Mouse (Mus musculus) cerebellum, adult 2 months (tissue): ENCODE measurements around the gene Fgfr2. TPM values are rescaled to one million over a fixed set of nuclear protein-coding genes. Genes with fewer than 3 reads are reported as not detected.

Experiments used
- DNase-seq, 2 experiments: peaks; one replicate each; pipeline ENCODE4 v3.0.0; 2021
- H3K27ac ChIP-seq: fragments of 200-500 bp; 2 replicates; pipeline ENCODE4 v1.5.1; 2012; ENCODE audit warnings: low read length, control low read depth, inconsistent platforms; ENCODE audit not compliant: insufficient read depth
- H3K27me3 ChIP-seq: fragments of 200-500 bp; 2 replicates; pipeline ENCODE4 v1.6.1; 2012; ENCODE audit warnings: inconsistent platforms, mild to moderate bottlenecking, low read length, moderate library complexity; ENCODE audit not compliant: control insufficient read depth, insufficient read depth
- H3K4me1 ChIP-seq: fragments of 200-500 bp; 2 replicates; pipeline ENCODE4 v1.6.1; 2011; ENCODE audit warnings: low read length; ENCODE audit not compliant: control insufficient read depth, insufficient read depth
- H3K4me3 ChIP-seq: fragments of 200-500 bp; replicated peaks from 2 replicates; pipeline ENCODE3; 2011; ENCODE audit warnings: mild to moderate bottlenecking, low read depth, low read length, control low read depth; ENCODE audit not compliant: insufficient read depth
- CTCF ChIP-seq: fragments of 200-500 bp; IDR thresholded peaks from 2 replicates; pipeline ENCODE4 v1.5.1; 2011; ENCODE audit warnings: low read depth, mild to moderate bottlenecking, control low read depth, low read length, moderate library complexity, borderline replicate concordance; ENCODE audit not compliant: insufficient read depth
- POLR2A ChIP-seq: fragments of 200-500 bp; IDR thresholded peaks from 2 replicates; pipeline ENCODE4 v1.6.1; 2011; ENCODE audit warnings: low read length, control low read depth, borderline replicate concordance; ENCODE audit not compliant: insufficient read depth
- WGBS: fragments of 180-500 bp; shearing (Covaris S2); methylation state at CpG from one replicate; pipeline ENCODE4 v1.1.7; 2018; 5-methylcytosine and 5-hydroxymethylcytosine counted together
- polyA plus RNA-seq: library from polyadenylated mRNA; depleted of rRNA; stranded (reverse); fragments of >200 nt; gene quantifications from 2 replicates; pipeline ENCODE4 v1.2.3, GENCODE M21; 2012

The Fgfr2 gene
- polyA plus RNA-seq, 1 experiment = 95.3 TPM

- no peak for DNase-seq
- Histone ChIP-seq H3K4me3 (no peak overlapping the region), H3K27ac (no peak overlapping the region), H3K4me1 (no peaks in the 10 kb centered on the region), H3K27me3 (no peaks in the 10 kb centered on the region)
- WGBS = 55% methylated on average over 7 of the region's 7 CpGs
- TF ChIP-seq POLR2A (no peak), CTCF (no peak)
Measured at GRCm38 (mm10) chr7:132396661-132397322, 726.4 kb downstream of the Fgfr2 start.

DNA sequence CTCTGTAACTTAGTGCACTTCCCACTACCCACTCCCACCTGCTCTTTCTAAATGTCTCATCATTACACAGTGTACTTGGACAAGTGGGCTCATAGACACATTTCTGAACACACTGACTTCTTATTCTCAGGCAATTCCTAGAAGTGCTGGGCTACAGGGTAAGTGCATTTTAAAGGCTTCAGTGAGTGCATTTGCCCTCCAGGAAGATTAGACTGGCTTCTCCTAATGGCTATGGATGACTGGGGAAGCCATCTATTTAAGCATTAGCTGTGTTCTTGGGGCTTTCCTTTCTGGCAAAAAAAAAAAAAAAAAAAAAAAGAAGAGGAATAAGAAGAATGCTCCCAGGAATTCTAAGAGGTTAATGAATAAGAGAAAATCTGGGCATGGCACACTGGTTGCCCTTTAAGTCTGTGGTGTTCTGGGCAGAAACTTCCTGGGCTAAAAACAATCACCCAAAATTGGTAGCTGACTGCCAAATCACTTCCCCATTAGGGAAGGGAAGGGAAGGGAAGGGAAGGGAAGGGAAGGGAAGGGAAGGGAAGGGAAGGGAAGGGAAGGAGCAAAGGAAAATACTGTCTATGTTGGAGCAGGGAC is 729.5 kb downstream of the Fgfr2 start:
- TF ChIP-seq POLR2A = no peak
- TF ChIP-seq CTCF = no peak
- Histone ChIP-seq H3K4me1 (no peaks in the 10 kb centered on the region), H3K27ac (no peak overlapping the region), H3K4me3 (no peak overlapping the region), H3K27me3 (no peaks in the 10 kb centered on the region)
- no peak for DNase-seq

- TF ChIP-seq POLR2A (no peak), CTCF (no peak)
- no peaks in the 10 kb centered on the region for H3K27me3 ChIP-seq
- DNase-seq = no peak
- no peak overlapping the region for H3K4me3 ChIP-seq
- 90% methylated on average over 5 of the region's 5 CpGs for WGBS
- H3K4me1 ChIP-seq = no peaks in the 10 kb centered on the region
- H3K27ac ChIP-seq = no peak overlapping the region
Measured at GRCm38 (mm10) chr7:132393014-132393406, 730.1 kb downstream of the Fgfr2 start.

- no peak for DNase-seq
- WGBS = 77% methylated on average over 13 of the region's 13 CpGs
- no peak overlapping the region for H3K27ac ChIP-seq
- H3K4me1 ChIP-seq = no peaks in the 10 kb centered on the region
- no peak overlapping the region for H3K4me3 ChIP-seq
- H3K27me3 ChIP-seq = no peaks in the 10 kb centered on the region
- TF ChIP-seq POLR2A = no peak
- no peak for TF ChIP-seq CTCF
Measured at GRCm38 (mm10) chr7:132392233-132393013, 730.7 kb downstream of the Fgfr2 start.

DNA sequence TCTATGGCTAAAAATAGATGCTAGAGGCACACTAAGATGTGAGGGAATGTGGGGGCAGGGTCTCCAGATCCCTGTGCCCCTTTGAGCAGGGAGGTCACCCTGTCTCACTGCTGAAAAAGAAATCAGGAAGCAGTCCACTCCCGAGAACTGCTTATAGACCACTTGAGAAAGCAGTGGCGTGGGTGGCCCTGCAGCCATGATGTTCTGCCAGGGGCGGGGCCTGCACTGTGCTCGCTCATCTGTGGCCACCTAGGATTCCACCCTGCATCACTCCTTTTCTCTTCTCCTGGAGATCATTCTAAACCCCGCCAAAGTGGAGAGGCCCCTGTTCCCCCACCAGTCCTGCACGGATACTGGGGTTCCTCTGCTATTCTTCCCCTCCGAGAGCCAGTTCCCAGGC is 733.7 kb downstream of the Fgfr2 start:
- WGBS = 73% methylated on average over 7 of the region's 7 CpGs
- DNase-seq = no peak
- H3K4me1 ChIP-seq = no peaks in the 10 kb centered on the region

GRCm38 (mm10) chr7:132387507-132387906 is 735.6 kb downstream of the Fgfr2 start:
- Histone ChIP-seq H3K27me3 (no peaks in the 10 kb centered on the region), H3K4me1 (no peaks in the 10 kb centered on the region), H3K27ac (no peak overlapping the region), H3K4me3 (no peak overlapping the region)
- no peak for DNase-seq
- TF ChIP-seq CTCF (no peak), POLR2A (no peak)
- 93% methylated on average over 5 of the region's 5 CpGs for WGBS

More for the DNA sequence above, 733.7 kb downstream of the Fgfr2 start:
- Histone ChIP-seq H3K27me3 (no peaks in the 10 kb centered on the region), H3K4me3 (no peak overlapping the region), H3K27ac (no peak overlapping the region)
- no peak for TF ChIP-seq POLR2A
- no peak for TF ChIP-seq CTCF

- H3K4me3 ChIP-seq = no peak overlapping the region
- WGBS = 73% methylated on average over 8 of the region's 8 CpGs
- no peaks in the 10 kb centered on the region for H3K4me1 ChIP-seq
- no peaks in the 10 kb centered on the region for H3K27me3 ChIP-seq
- H3K27ac ChIP-seq = no peak overlapping the region
- TF ChIP-seq CTCF = no peak
- no peak for TF ChIP-seq POLR2A
- DNase-seq = no peak
Measured at GRCm38 (mm10) chr7:132386316-132386715, 736.8 kb downstream of the Fgfr2 start.
